Mouse (Mus musculus): ENCODE data around the gene Wfikkn1.

Gene Wfikkn1

GRCm38 (mm10) chr17:25835816-25836215 lies 44.8 kb downstream of the Wfikkn1 start:
- no peak for DNase-seq

- no peak for DNase-seq
These were observed 45.4 kb downstream of the Wfikkn1 start for GRCm38 (mm10) chr17:25835301-25835700.

- DNase-seq = no peak
These were observed 45.9 kb downstream of the Wfikkn1 start for GRCm38 (mm10) chr17:25834595-25835222.

GRCm38 (mm10) chr17:25833961-25834594 lies 46.6 kb downstream of the Wfikkn1 start:
- no peak for DNase-seq

- DNase-seq = no peak
These were observed 47.4 kb downstream of the Wfikkn1 start, which contains the start of gene Stub1 for GRCm38 (mm10) chr17:25833291-25833663. Stub1 (minus strand) TSS chr17:25833404.

GRCm38 (mm10) chr17:25832436-25833290 lies 48.0 kb downstream of the Wfikkn1 start:
- peak; percentile 97 for DNase-seq

GRCm38 (mm10) chr17:25831451-25832281 lies 49.0 kb downstream of the Wfikkn1 start:
- no peak for DNase-seq

GRCm38 (mm10) chr17:25830806-25831431 lies 49.7 kb downstream of the Wfikkn1 start:
- DNase-seq = no peak

- DNase-seq = no peak
These were observed 50.4 kb downstream of the Wfikkn1 start for GRCm38 (mm10) chr17:25830200-25830753.

- DNase-seq = no peak
These were observed 51.1 kb downstream of the Wfikkn1 start for GRCm38 (mm10) chr17:25829558-25830017.

GRCm38 (mm10) chr17:25828712-25829557 lies 51.7 kb downstream of the Wfikkn1 start, which contains the start of gene Jmjd8:
Jmjd8 (plus strand) TSS chr17:25828867.
- peak; percentile 78 for DNase-seq

GRCm38 (mm10) chr17:25828223-25828594 lies 52.4 kb downstream of the Wfikkn1 start:
- peak; percentile 41 for DNase-seq
